Mouse (Mus musculus) testis, adult 2 months (tissue): ENCODE measurements around the gene Ugt1a6a. TPM values are rescaled to one million over a fixed set of nuclear protein-coding genes. Genes with fewer than 3 reads are reported as not detected.
A peak's percentile ranks its signal among the peaks of the same experiment; 100 is the strongest.

ENCODE experiments used
- H3K27ac ChIP-seq: fragments of 200-500 bp; 2 replicates; pipeline ENCODE4 v1.5.1; 2012; ENCODE audit warnings: low read depth, low read length; ENCODE audit not compliant: control insufficient read depth, insufficient read depth
- H3K27me3 ChIP-seq: fragments of 200-500 bp; 2 replicates; pipeline ENCODE4 v1.6.1; 2012; ENCODE audit warnings: mild to moderate bottlenecking, low read length, moderate library complexity; ENCODE audit not compliant: control insufficient read depth, insufficient read depth
- H3K36me3 ChIP-seq: fragments of 200-500 bp; 2 replicates; pipeline ENCODE4 v1.6.1; 2012; ENCODE audit warnings: mild to moderate bottlenecking, low read length; ENCODE audit not compliant: control insufficient read depth, insufficient read depth
- H3K4me1 ChIP-seq: fragments of 200-500 bp; 2 replicates; pipeline ENCODE4 v1.6.1; 2012; ENCODE audit warnings: low read length; ENCODE audit not compliant: control insufficient read depth, insufficient read depth
- H3K4me3 ChIP-seq: fragments of 200-500 bp; 2 replicates; pipeline ENCODE4 v1.5.1; 2012; ENCODE audit warnings: low read depth, mild to moderate bottlenecking, low read length, moderate library complexity, mixed read lengths; ENCODE audit not compliant: control insufficient read depth
- CTCF ChIP-seq: fragments of 200-500 bp; IDR thresholded peaks from 2 replicates; pipeline ENCODE4 v1.5.1; 2012; ENCODE audit warnings: low read depth, mild to moderate bottlenecking, inconsistent platforms, low read length, moderate library complexity; ENCODE audit not compliant: control insufficient read depth, insufficient read depth, insufficient replicate concordance
- POLR2A ChIP-seq: fragments of 200-500 bp; IDR thresholded peaks from 2 replicates; pipeline ENCODE4 v1.6.1; 2012; ENCODE audit warnings: low read depth, mild to moderate bottlenecking, inconsistent platforms, low read length, moderate library complexity; ENCODE audit not compliant: control insufficient read depth
- polyA plus RNA-seq: library from polyadenylated mRNA; depleted of rRNA; stranded (reverse); fragments of >200 nt; gene quantifications from 2 replicates; pipeline ENCODE4 v1.2.3, GENCODE M21; 2012

Ugt1a6a gene
- polyA plus RNA-seq, 1 experiment = 26.9 TPM

- H3K4me1 ChIP-seq = no peaks in the 10 kb centered on the region; the same call in 1 of the 2 replicates
- H3K27ac ChIP-seq = no peak overlapping the region
- no peaks in the 10 kb centered on the region for H3K27me3 ChIP-seq
- TF ChIP-seq POLR2A (no peak), CTCF (no peak)
- H3K4me3 ChIP-seq = no peak overlapping the region
- peaks cover 7% of the 10 kb centered on the region for H3K36me3 ChIP-seq
Measured at GRCm38 (mm10) chr1:88258881-88259642, 124.5 kb downstream of the Ugt1a6a start.

- H3K4me1 ChIP-seq = no peaks in the 10 kb centered on the region; the same call in 1 of the 2 replicates
- no peak overlapping the region for H3K27ac ChIP-seq
- no peaks in the 10 kb centered on the region for H3K27me3 ChIP-seq
- TF ChIP-seq POLR2A (no peak), CTCF (no peak)
- no peak overlapping the region for H3K4me3 ChIP-seq
- H3K36me3 ChIP-seq = peaks cover 10% of the 10 kb centered on the region
Measured at GRCm38 (mm10) chr1:88259643-88260024, 125.0 kb downstream of the Ugt1a6a start.

GRCm38 (mm10) chr1:88260114-88260513 is 125.5 kb downstream of the Ugt1a6a start:
- Histone ChIP-seq H3K27me3 (no peaks in the 10 kb centered on the region), H3K36me3 (peaks cover 11% of the 10 kb centered on the region), H3K4me3 (peak overlapping the region; percentile 6), H3K4me1 (no peaks in the 10 kb centered on the region; the same call in 1 of the 2 replicates), H3K27ac (no peak overlapping the region)
- TF ChIP-seq CTCF (no peak), POLR2A (no peak)

GRCm38 (mm10) chr1:88260604-88261377 is 126.2 kb downstream of the Ugt1a6a start:
- TF ChIP-seq POLR2A (no peak), CTCF (no peak)
- peaks cover 17% of the 10 kb centered on the region for H3K36me3 ChIP-seq
- no peaks in the 10 kb centered on the region for H3K27me3 ChIP-seq
- peak overlapping the region; percentile 19; the same call in 1 of the 2 replicates for H3K4me3 ChIP-seq
- no peaks in the 10 kb centered on the region; the same call in 1 of the 2 replicates for H3K4me1 ChIP-seq
- H3K27ac ChIP-seq = no peak overlapping the region

- H3K4me3 ChIP-seq = no peak overlapping the region
- no peak overlapping the region for H3K27ac ChIP-seq
- TF ChIP-seq POLR2A = no peak
- H3K4me1 ChIP-seq = no peaks in the 10 kb centered on the region; the same call in 1 of the 2 replicates
- peaks cover 25% of the 10 kb centered on the region for H3K36me3 ChIP-seq
- H3K27me3 ChIP-seq = no peaks in the 10 kb centered on the region
Measured at GRCm38 (mm10) chr1:88261706-88262105, 127.1 kb downstream of the Ugt1a6a start.

- Histone ChIP-seq H3K4me3 (no peak overlapping the region), H3K4me1 (no peaks in the 10 kb centered on the region; the same call in 1 of the 2 replicates), H3K27me3 (no peaks in the 10 kb centered on the region), H3K27ac (no peak overlapping the region), H3K36me3 (peaks cover 29% of the 10 kb centered on the region)
- no peak for TF ChIP-seq CTCF
- no peak for TF ChIP-seq POLR2A
Measured at GRCm38 (mm10) chr1:88262255-88262654, 127.6 kb downstream of the Ugt1a6a start.

GRCm38 (mm10) chr1:88262961-88263360 is 128.4 kb downstream of the Ugt1a6a start:
- Histone ChIP-seq H3K36me3 (peaks cover 34% of the 10 kb centered on the region), H3K4me3 (no peak overlapping the region), H3K27ac (no peak overlapping the region), H3K4me1 (no peaks in the 10 kb centered on the region; the same call in 1 of the 2 replicates), H3K27me3 (no peaks in the 10 kb centered on the region)
- TF ChIP-seq POLR2A = no peak
- TF ChIP-seq CTCF = no peak
